Mouse (Mus musculus) heart, embryonic 12.5 days (tissue): Measurements from ENCODE around the gene Cda. TPM values are rescaled to one million over a fixed set of nuclear protein-coding genes. Genes with fewer than 3 reads are reported as not detected.
"Not testable (repeated sequence)": the region's sequence is repeated elsewhere in the genome, so short reads cannot be mapped to it uniquely, and the experiment has no call there.

ENCODE experiments used
- ATAC-seq: fragments of 200-750 bp; cut with Nextera tagmentation; 2 replicates; pipeline ENCODE4 v1.8.0; 2017; ENCODE audit warnings: moderate TSS enrichment, moderate library complexity; ENCODE audit not compliant: insufficient number of reproducible peaks, low FRiP score
- H3K27ac ChIP-seq: fragments of 300-500 bp; sonication (generic); 2 replicates; pipeline ENCODE4 v1.5.1; 2016; ENCODE audit warnings: mild to moderate bottlenecking, moderate library complexity; ENCODE audit not compliant: poor library complexity, severe bottlenecking
- H3K27me3 ChIP-seq: fragments of 300-500 bp; sonication (generic); replicated peaks from 2 replicates; pipeline ENCODE4 v1.6.1; 2016; ENCODE audit warnings: mild to moderate bottlenecking, moderate library complexity
- H3K36me3 ChIP-seq: fragments of 300-500 bp; sonication (generic); 2 replicates; pipeline ENCODE4 v1.6.1; 2016; ENCODE audit warnings: mild to moderate bottlenecking, moderate library complexity
- H3K4me1 ChIP-seq: fragments of 300-500 bp; sonication (generic); replicated peaks from 2 replicates; pipeline ENCODE4 v1.6.1; 2016; ENCODE audit warnings: mild to moderate bottlenecking
- H3K4me2 ChIP-seq: fragments of 300-500 bp; sonication (generic); 2 replicates; pipeline ENCODE4 v1.6.1; 2016; ENCODE audit warnings: mild to moderate bottlenecking, moderate library complexity
- H3K4me3 ChIP-seq: fragments of 300-500 bp; sonication (generic); 2 replicates; pipeline ENCODE4 v1.5.1; 2016; ENCODE audit warnings: mild to moderate bottlenecking
- H3K9ac ChIP-seq: fragments of 300-500 bp; sonication (generic); 2 replicates; pipeline ENCODE4 v1.6.1; 2016; ENCODE audit warnings: mild to moderate bottlenecking, moderate library complexity
- H3K9me3 ChIP-seq: fragments of 300-500 bp; sonication (generic); replicated peaks from 2 replicates; pipeline ENCODE4 v1.6.1; 2016; ENCODE audit warnings: mild to moderate bottlenecking, moderate library complexity
- WGBS: fragments of 180-500 bp; shearing (Covaris S2); methylation state at CpG from one replicate; pipeline ENCODE4 v1.1.7; 2016; 5-methylcytosine and 5-hydroxymethylcytosine counted together
- polyA plus RNA-seq: library from polyadenylated mRNA; unstranded; fragments of >200 nt; fragmentation: Nextera tagmentation; extraction: Ambion mirVana; gene quantifications from 2 replicates; pipeline ENCODE4 v1.2.1, GENCODE M21; 2016

The Cda gene
- polyA plus RNA-seq, 1 experiment from 2014 or later = 10.9 TPM

- Histone ChIP-seq H3K9me3 (no peaks in the 10 kb centered on the region), H3K27ac (no peak overlapping the region), H3K27me3 (peaks cover 13% of the 10 kb centered on the region; the same call in 1 of the 2 replicates), H3K36me3 (no peaks in the 10 kb centered on the region), H3K4me2 (no peak overlapping the region), H3K4me3 (no peak overlapping the region), H3K4me1 (0 out of 2 replicates have a peak, but pooled peaks cover 4% of the 10 kb centered on the region), H3K9ac (no peak overlapping the region)
- ATAC-seq = no peak
- 71% methylated on average over 12 of the region's 12 CpGs for WGBS
Measured at GRCm38 (mm10) chr4:138335036-138335435, 32.8 kb downstream of the Cda start.

- Histone ChIP-seq H3K27ac (no peak overlapping the region), H3K4me2 (no peak overlapping the region), H3K9ac (no peak overlapping the region), H3K4me1 (0 out of 2 replicates have a peak, but pooled peaks cover 6% of the 10 kb centered on the region), H3K9me3 (no peaks in the 10 kb centered on the region), H3K27me3 (peaks cover 19% of the 10 kb centered on the region; the same call in 1 of the 2 replicates), H3K36me3 (no peaks in the 10 kb centered on the region), H3K4me3 (no peak overlapping the region)
- ATAC-seq = no peak
- WGBS = 67% methylated on average over 4 of the region's 4 CpGs
Measured at GRCm38 (mm10) chr4:138333135-138333534, 34.7 kb downstream of the Cda start.

- 76% methylated on average over 9 of the region's 9 CpGs for WGBS
- H3K27ac ChIP-seq = no peak overlapping the region
- H3K27me3 ChIP-seq = peaks cover 19% of the 10 kb centered on the region; the same call in 1 of the 2 replicates
- no peaks in the 10 kb centered on the region for H3K9me3 ChIP-seq
- no peaks in the 10 kb centered on the region for H3K36me3 ChIP-seq
- no peak overlapping the region for H3K9ac ChIP-seq
- no peak for ATAC-seq
- H3K4me3 ChIP-seq = no peak overlapping the region
- H3K4me1 ChIP-seq = peaks cover 7% of the 10 kb centered on the region; the same call in 1 of the 2 replicates
- H3K4me2 ChIP-seq = no peak overlapping the region
Measured at GRCm38 (mm10) chr4:138331647-138332046, 36.1 kb downstream of the Cda start.

GRCm38 (mm10) chr4:138330264-138330671 is 37.5 kb downstream of the Cda start:
- H3K27ac ChIP-seq = no peak overlapping the region
- H3K9me3 ChIP-seq = no peaks in the 10 kb centered on the region
- H3K27me3 ChIP-seq = peaks cover 19% of the 10 kb centered on the region; the same call in 1 of the 2 replicates
- H3K4me2 ChIP-seq = peak overlapping the region; percentile 17; the same call in 1 of the 2 replicates
- no peak overlapping the region for H3K4me3 ChIP-seq
- H3K36me3 ChIP-seq = no peaks in the 10 kb centered on the region
- H3K9ac ChIP-seq = no peak overlapping the region
- ATAC-seq = no peak
- 13% methylated on average over 15 of the region's 15 CpGs for WGBS
- peaks cover 13% of the 10 kb centered on the region for H3K4me1 ChIP-seq

GRCm38 (mm10) chr4:138327891-138328470 is 39.8 kb downstream of the Cda start:
- Histone ChIP-seq H3K4me2 (peak overlapping the region; percentile 53), H3K4me1 (peaks cover 24% of the 10 kb centered on the region), H3K27me3 (peaks cover 19% of the 10 kb centered on the region; the same call in 1 of the 2 replicates), H3K9ac (peak overlapping the region; percentile 47; the same call in 1 of the 2 replicates), H3K36me3 (no peaks in the 10 kb centered on the region), H3K27ac (no peak overlapping the region; the same call in 1 of the 2 replicates), H3K9me3 (no peaks in the 10 kb centered on the region), H3K4me3 (peak overlapping the region; percentile 35)
- WGBS = 73% methylated on average over 7 of the region's 7 CpGs
- no peak for ATAC-seq

GRCm38 (mm10) chr4:138327155-138327554 is 40.6 kb downstream of the Cda start:
- peaks cover 19% of the 10 kb centered on the region; the same call in 1 of the 2 replicates for H3K27me3 ChIP-seq
- not testable (repeated sequence) for H3K9me3 ChIP-seq, H3K9ac ChIP-seq, H3K4me2 ChIP-seq, H3K27ac ChIP-seq, H3K36me3 ChIP-seq, ATAC-seq, H3K4me3 ChIP-seq
- 52% methylated on average over 9 of the region's 12 CpGs for WGBS
- H3K4me1 ChIP-seq = peaks cover 31% of the 10 kb centered on the region

GRCm38 (mm10) chr4:138326077-138326695 is 41.6 kb downstream of the Cda start, which contains the start of gene Pink1:
Pink1 (minus strand) TSS chr4:138326307.
- peak within 1 kb of the TSS; percentile 72 for H3K4me3 ChIP-seq
- H3K4me1 ChIP-seq = peaks cover 41% of the 10 kb centered on the region
- peak within 1 kb of the TSS; percentile 97 for H3K27ac ChIP-seq
- no peaks in the 10 kb centered on the region for H3K36me3 ChIP-seq
- WGBS = 3% methylated on average over 41 of the region's 41 CpGs
- peak; percentile 79 for ATAC-seq
- peaks cover 9% of the 10 kb centered on the region; the same call in 1 of the 2 replicates for H3K27me3 ChIP-seq
- H3K4me2 ChIP-seq = peak within 1 kb of the TSS; percentile 69
- no peaks in the 10 kb centered on the region for H3K9me3 ChIP-seq
- peak within 1 kb of the TSS; percentile 85 for H3K9ac ChIP-seq

- H3K4me1 ChIP-seq = peaks cover 47% of the 10 kb centered on the region
- WGBS = under 1% methylated on average over 45 of the region's 45 CpGs
- peak overlapping the region; percentile 97 for H3K27ac ChIP-seq
- H3K27me3 ChIP-seq = 0 out of 2 replicates have a peak, but pooled peaks cover 6% of the 10 kb centered on the region
- H3K4me3 ChIP-seq = peak overlapping the region; percentile 72
- H3K36me3 ChIP-seq = peaks cover 2% of the 10 kb centered on the region; the same call in 1 of the 2 replicates
- peak overlapping the region; percentile 85 for H3K9ac ChIP-seq
- ATAC-seq = peak; percentile 95
- H3K9me3 ChIP-seq = no peaks in the 10 kb centered on the region
- H3K4me2 ChIP-seq = peak overlapping the region; percentile 69
Measured at GRCm38 (mm10) chr4:138325466-138326076, 42.2 kb downstream of the Cda start.

GRCm38 (mm10) chr4:138324451-138324850 is 43.3 kb downstream of the Cda start:
- no peak for ATAC-seq
- Histone ChIP-seq H3K9me3 (no peaks in the 10 kb centered on the region), H3K36me3 (peaks cover 10% of the 10 kb centered on the region; the same call in 1 of the 2 replicates), H3K4me1 (peaks cover 47% of the 10 kb centered on the region), H3K9ac (no peak overlapping the region), H3K27ac (peak overlapping the region; percentile 98), H3K27me3 (0 out of 2 replicates have a peak, but pooled peaks cover 5% of the 10 kb centered on the region), H3K4me3 (no peak overlapping the region), H3K4me2 (peak overlapping the region; percentile 42)
- 80% methylated on average over 3 of the region's 3 CpGs for WGBS

GRCm38 (mm10) chr4:138323753-138324152 is 44.0 kb downstream of the Cda start:
- H3K27me3 ChIP-seq = no peaks in the 10 kb centered on the region
- peak overlapping the region; percentile 98 for H3K27ac ChIP-seq
- H3K9ac ChIP-seq = 0 out of 2 replicates have a peak overlapping the region, but pooled peaks have one; percentile 35
- WGBS = 44% methylated on average over 4 of the region's 4 CpGs
- peak overlapping the region; percentile 42 for H3K4me2 ChIP-seq
- peaks cover 10% of the 10 kb centered on the region; the same call in 1 of the 2 replicates for H3K36me3 ChIP-seq
- no peak for ATAC-seq
- H3K4me1 ChIP-seq = peaks cover 47% of the 10 kb centered on the region
- no peak overlapping the region for H3K4me3 ChIP-seq
- no peaks in the 10 kb centered on the region for H3K9me3 ChIP-seq

GRCm38 (mm10) chr4:138322692-138323091 is 45.1 kb downstream of the Cda start:
- ATAC-seq = no peak
- Histone ChIP-seq H3K27me3 (no peaks in the 10 kb centered on the region), H3K36me3 (peaks cover 11% of the 10 kb centered on the region; the same call in 1 of the 2 replicates), H3K27ac (peak overlapping the region; percentile 98), H3K4me1 (peaks cover 44% of the 10 kb centered on the region), H3K9me3 (no peaks in the 10 kb centered on the region), H3K4me2 (no peak overlapping the region), H3K4me3 (no peak overlapping the region), H3K9ac (no peak overlapping the region)
- WGBS = 63% methylated on average over 4 of the region's 4 CpGs
